ENCODE assay signal across 21 mouse cellular contexts in the genomic region with DNA sequence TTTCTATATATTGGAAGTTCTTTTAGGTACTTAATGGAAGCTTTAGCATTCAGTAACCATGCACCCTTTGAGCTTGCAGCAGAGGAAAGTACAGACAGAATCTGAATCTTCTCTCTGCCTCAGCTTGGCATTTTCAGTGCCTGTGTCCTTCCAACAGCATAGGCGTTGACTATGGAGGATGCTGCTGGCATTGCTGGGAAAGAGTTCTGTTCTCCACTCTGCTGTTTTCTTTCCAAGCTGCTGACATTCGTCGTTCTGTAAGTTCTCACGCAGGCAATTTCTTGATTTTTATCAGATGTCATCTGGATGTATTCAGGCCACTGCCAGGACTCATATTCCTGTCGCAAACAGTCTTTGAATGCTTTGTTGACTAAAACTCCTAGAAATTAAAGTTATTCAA.
DNase-seq lines count a peak whose midpoint lies in the region; ATAC-seq and TF ChIP-seq lines count a peak whose summit lies in the region.
"Had no signal": no experiment of that assay in that cellular context is flagged by ENCODE, and none has a peak within 500 bp of the region (broad histone marks: within the 10 kb centered on the region; RNA-seq: fewer than 3 reads in every experiment).

No protein-coding gene starts in this region.

- H3K4me1 ChIP-seq in forebrain, postnatal 0 days (ENCODE audit: insufficient read depth), result no peaks in the 10 kb centered on the region
- no peaks in the 10 kb centered on the region for H3K4me1 ChIP-seq in forebrain, embryonic 14.5 days (ENCODE audit: control insufficient read depth, insufficient read depth, low read length)
- H3K4me1 ChIP-seq in heart, embryonic 11.5 days (ENCODE audit: control insufficient read depth, insufficient read depth, low read length), result no peaks in the 10 kb centered on the region
- H3K4me1 ChIP-seq: embryonic facial prominence, embryonic 13.5 days; embryonic facial prominence, embryonic 15.5 days; forebrain, embryonic 10.5 days; forebrain, embryonic 13.5 days had no signal

- TF ChIP-seq CTCF in forebrain, postnatal 0 days (IDR thresholded peaks at IDR 0.05; ENCODE audit: low read depth), result no peak

- peak; percentile 52 for DNase-seq in forebrain, postnatal 0 days
- DNase-seq in forebrain, embryonic 14.5 days (ENCODE audit: low spot score), result no peak
- DNase-seq in heart, adult 11 months, result peak; percentile 14
- peak; percentile 4 for DNase-seq in layer of hippocampus, adult 9-11 months
- no peak for DNase-seq in layer of hippocampus, postnatal 10 days (ENCODE audit: low spot score in 2 of 2)
- DNase-seq: adrenal gland, adult 2 months; adrenal gland, postnatal 10 days; adrenal gland, postnatal 25 days; cerebellum, adult 11 months; cerebellum, adult 18-20 months; cerebellum, adult 8-10 months; cerebellum, adult 9-11 months; cerebellum, postnatal 14 days; cerebellum, postnatal 36 days; embryo, embryonic 11 days had no signal

- no peak overlapping the region for H3K4me3 ChIP-seq in forebrain, postnatal 0 days (ENCODE audit: low read depth, low read length)
- no peak overlapping the region for H3K4me3 ChIP-seq in forebrain, embryonic 14.5 days (ENCODE audit: low read depth, low read length)
- H3K4me3 ChIP-seq in heart, embryonic 11.5 days (ENCODE audit: low read depth, low read length), result no peak overlapping the region
- H3K4me3 ChIP-seq: embryonic facial prominence, embryonic 13.5 days; embryonic facial prominence, embryonic 15.5 days; erythroblast, embryonic 14.5 days; forebrain, embryonic 10.5 days; forebrain, embryonic 13.5 days had no signal

- H3K27me3 ChIP-seq in forebrain, postnatal 0 days (ENCODE audit: insufficient read depth, low read length), result no peaks in the 10 kb centered on the region
- no peaks in the 10 kb centered on the region for H3K27me3 ChIP-seq in forebrain, embryonic 14.5 days (replicated peaks; ENCODE audit: control insufficient read depth, insufficient read depth, low read length)
- no peaks in the 10 kb centered on the region for H3K27me3 ChIP-seq in heart, embryonic 11.5 days (ENCODE audit: control insufficient read depth, insufficient read depth, low read length)
- H3K27me3 ChIP-seq: embryonic facial prominence, embryonic 13.5 days; embryonic facial prominence, embryonic 15.5 days; forebrain, embryonic 13.5 days had no signal

- no peak overlapping the region for H3K27ac ChIP-seq in forebrain, postnatal 0 days (ENCODE audit: low read depth, low read length)
- H3K27ac ChIP-seq in forebrain, embryonic 14.5 days (ENCODE audit: low read depth, low read length), result no peak overlapping the region
- no peak overlapping the region for H3K27ac ChIP-seq in heart, embryonic 11.5 days (ENCODE audit: low read depth, low read length)
- H3K27ac ChIP-seq: embryonic facial prominence, embryonic 13.5 days; embryonic facial prominence, embryonic 15.5 days; forebrain, embryonic 10.5 days; forebrain, embryonic 13.5 days had no signal

- no peaks in the 10 kb centered on the region for H3K9me3 ChIP-seq in forebrain, postnatal 0 days (ENCODE audit: low read length)
- H3K9me3 ChIP-seq in forebrain, embryonic 14.5 days (replicated peaks; ENCODE audit: control insufficient read depth, low read length), result no peaks in the 10 kb centered on the region
- H3K9me3 ChIP-seq in heart, embryonic 11.5 days (replicated peaks; ENCODE audit: control insufficient read depth, low read length), result no peaks in the 10 kb centered on the region
- H3K9me3 ChIP-seq: embryonic facial prominence, embryonic 13.5 days; embryonic facial prominence, embryonic 15.5 days; forebrain, embryonic 10.5 days; forebrain, embryonic 13.5 days had no signal

- H3K9ac ChIP-seq in forebrain, postnatal 0 days, result no peak overlapping the region
- H3K9ac ChIP-seq in forebrain, embryonic 14.5 days (ENCODE audit: low read length), result no peak overlapping the region
- H3K9ac ChIP-seq in heart, embryonic 11.5 days (ENCODE audit: low read depth, low read length), result no peak overlapping the region
- H3K9ac ChIP-seq: embryonic facial prominence, embryonic 13.5 days; embryonic facial prominence, embryonic 15.5 days; forebrain, embryonic 13.5 days had no signal

- no peak overlapping the region for H3K4me2 ChIP-seq in forebrain, postnatal 0 days (ENCODE audit: low read depth)
- no peak overlapping the region for H3K4me2 ChIP-seq in forebrain, embryonic 14.5 days (ENCODE audit: low read length)
- no peak overlapping the region for H3K4me2 ChIP-seq in heart, embryonic 11.5 days
- H3K4me2 ChIP-seq: embryonic facial prominence, embryonic 13.5 days; embryonic facial prominence, embryonic 15.5 days; forebrain, embryonic 13.5 days had no signal

- peak; percentile 62; the same call in 1 of the 2 replicates for ATAC-seq in forebrain, postnatal 0 days
- no peak for ATAC-seq in forebrain, embryonic 14.5 days
- no peak for ATAC-seq in heart, embryonic 11.5 days (replicated peaks; ENCODE audit: insufficient number of reproducible peaks, low FRiP score, low TSS enrichment)
- ATAC-seq: forebrain, embryonic 13.5 days had no signal

- H3K36me3 ChIP-seq in forebrain, postnatal 0 days (ENCODE audit: insufficient read depth), result no peaks in the 10 kb centered on the region
- no peaks in the 10 kb centered on the region for H3K36me3 ChIP-seq in forebrain, embryonic 14.5 days (ENCODE audit: control insufficient read depth, insufficient read depth, low read length)
- H3K36me3 ChIP-seq in heart, embryonic 11.5 days (ENCODE audit: control insufficient read depth, insufficient read depth, low read length), result no peaks in the 10 kb centered on the region
- H3K36me3 ChIP-seq: embryonic facial prominence, embryonic 13.5 days; embryonic facial prominence, embryonic 15.5 days; forebrain, embryonic 10.5 days had no signal

- WGBS in forebrain, postnatal 0 days, result 72% methylated on average over 5 of the region's 5 CpGs
- 86% methylated on average over 5 of the region's 5 CpGs for WGBS in forebrain, embryonic 14.5 days
- 73% methylated on average over 5 of the region's 5 CpGs for WGBS in heart, embryonic 11.5 days (ENCODE audit: insufficient replicate concordance)

Comparison
In these comparisons a context has a peak if more than half of its experiments do, and no peak if none do; other contexts are left out.
1. DNase-seq: peak in forebrain, postnatal 0 days (single experiment), heart, adult 11 months (single experiment) and layer of hippocampus, adult 9-11 months (single experiment); none in forebrain, embryonic 14.5 days (single experiment) and layer of hippocampus, postnatal 10 days (0 of 2).